Mouse (Mus musculus) heart, postnatal 0 days (tissue): ENCODE data around the gene Casp7. TPM values are rescaled to one million over a fixed set of nuclear protein-coding genes. Genes with fewer than 3 reads are reported as not detected.
A peak's percentile ranks its signal among the peaks of the same experiment; 100 is the strongest.

ENCODE experiments used
- ATAC-seq: fragments of 200-750 bp; cut with Nextera tagmentation; 2 replicates; pipeline ENCODE4 v1.8.0; 2017; ENCODE audit warnings: low read depth, moderate number of reproducible peaks, moderate library complexity; ENCODE audit not compliant: insufficient read depth
- DNase-seq: peaks from one replicate; pipeline ENCODE4 v3.0.0-alpha.2; 2016; ENCODE audit warnings: low spot score
- H3K27ac ChIP-seq: fragments of 300-500 bp; sonication (generic); 2 replicates; pipeline ENCODE4 v1.5.1; 2014; ENCODE audit warnings: low read depth, mild to moderate bottlenecking
- H3K27me3 ChIP-seq: fragments of 300-500 bp; sonication (generic); 2 replicates; pipeline ENCODE4 v1.6.1; 2014; ENCODE audit warnings: low read length, mixed read lengths; ENCODE audit not compliant: control insufficient read depth, insufficient read depth
- H3K36me3 ChIP-seq: fragments of 300-500 bp; sonication (generic); replicated peaks from 2 replicates; pipeline ENCODE4 v1.6.1; 2014; ENCODE audit warnings: low read length, mixed read lengths; ENCODE audit not compliant: control insufficient read depth, insufficient read depth
- H3K4me1 ChIP-seq: fragments of 300-500 bp; sonication (generic); 2 replicates; pipeline ENCODE4 v1.6.1; 2014; ENCODE audit warnings: antibody characterized with exemption; ENCODE audit not compliant: control insufficient read depth, insufficient read depth
- H3K4me2 ChIP-seq: fragments of 300-500 bp; sonication (generic); 2 replicates; pipeline ENCODE4 v1.6.1; 2014; ENCODE audit warnings: low read depth, mild to moderate bottlenecking, low read length, moderate library complexity
- H3K4me3 ChIP-seq: fragments of 300-500 bp; sonication (generic); 2 replicates; pipeline ENCODE4 v1.5.1; 2014; ENCODE audit warnings: low read depth, low read length
- H3K9ac ChIP-seq: fragments of 300-500 bp; sonication (generic); replicated peaks from 2 replicates; pipeline ENCODE4 v1.6.1; 2014; ENCODE audit warnings: low read depth, low read length, mixed read lengths
- H3K9me3 ChIP-seq: fragments of 300-500 bp; sonication (generic); replicated peaks from 2 replicates; pipeline ENCODE4 v1.6.1; 2016; ENCODE audit warnings: low read length; ENCODE audit not compliant: control insufficient read depth
- CTCF ChIP-seq: IDR thresholded peaks from 2 replicates; pipeline ENCODE4 v1.5.1; 2016; ENCODE audit warnings: antibody characterized with exemption, control low read depth, low read depth
- EP300 ChIP-seq: IDR thresholded peaks from 2 replicates; pipeline ENCODE4 v1.6.1; 2016; ENCODE audit warnings: antibody characterized with exemption, low read depth
- WGBS: fragments of 180-500 bp; shearing (Covaris S2); extraction: QIAGEN DNeasy Blood & Tissue Kit; methylation state at CpG from one replicate; pipeline ENCODE4 v1.1.7; 2014; 5-methylcytosine and 5-hydroxymethylcytosine counted together
- polyA plus RNA-seq: library from polyadenylated mRNA; unstranded; fragments of >200 nt; fragmentation: Nextera tagmentation; extraction: Ambion mirVana; gene quantifications from 2 replicates; pipeline ENCODE4 v1.2.1, GENCODE M21; 2015
- total RNA-seq: library from RNA; depleted of rRNA; stranded (reverse); fragments of >200 nt; gene quantifications from 2 replicates; pipeline ENCODE4 v1.2.3, GENCODE M21; 2014; ENCODE audit warnings: low replicate concordance

Gene Casp7
- total and polyA plus RNA-seq, 2 experiments from 2014 or later = 27.0 to 33.2 TPM

- Histone ChIP-seq H3K4me2 (peak overlapping the region; percentile 63), H3K36me3 (peaks cover 25% of the 10 kb centered on the region), H3K27me3 (no peaks in the 10 kb centered on the region), H3K9ac (peak overlapping the region; percentile 80), H3K4me1 (peaks cover 28% of the 10 kb centered on the region), H3K27ac (peak overlapping the region; percentile 98), H3K4me3 (peak overlapping the region; percentile 56), H3K9me3 (no peaks in the 10 kb centered on the region)
- WGBS = 36% methylated on average over 4 of the region's 4 CpGs
- ATAC-seq (no peak; the same call in 1 of the 2 replicates), DNase-seq (peak; percentile 41)
- TF ChIP-seq CTCF (no peak), EP300 (no peak)
These were observed 9.1 kb upstream of the Casp7 start for GRCm38 (mm10) chr19:56387726-56388302.

- Histone ChIP-seq H3K4me1 (peaks cover 28% of the 10 kb centered on the region), H3K27ac (peak overlapping the region; percentile 98), H3K9me3 (no peaks in the 10 kb centered on the region), H3K4me2 (peak overlapping the region; percentile 63), H3K9ac (peak overlapping the region; percentile 80), H3K4me3 (peak overlapping the region; percentile 56), H3K27me3 (no peaks in the 10 kb centered on the region), H3K36me3 (peaks cover 15% of the 10 kb centered on the region)
- peak; percentile 27; the same call in 1 of the 2 replicates for ATAC-seq
- WGBS = 37% methylated on average over 11 of the region's 11 CpGs
- TF ChIP-seq CTCF = no peak
- TF ChIP-seq EP300 = no peak
- DNase-seq = peak; percentile 62
These were observed 7.8 kb upstream of the Casp7 start for GRCm38 (mm10) chr19:56389176-56389575.

- 29% methylated on average over 11 of the region's 11 CpGs for WGBS
- H3K9ac ChIP-seq = peak within 1 kb of the TSS; percentile 80
These were observed 7.0 kb upstream of the Casp7 start, which contains the start of gene Nrap for GRCm38 (mm10) chr19:56389879-56390278. Gene Nrap (minus strand): TSS chr19:56390037.

GRCm38 (mm10) chr19:56391307-56392046 lies 5.5 kb upstream of the Casp7 start:
- Histone ChIP-seq H3K27ac (0 out of 2 replicates have a peak overlapping the region, but pooled peaks have one; percentile 98), H3K9me3 (no peaks in the 10 kb centered on the region), H3K36me3 (no peaks in the 10 kb centered on the region), H3K9ac (no peak overlapping the region), H3K27me3 (no peaks in the 10 kb centered on the region), H3K4me2 (no peak overlapping the region), H3K4me3 (no peak overlapping the region), H3K4me1 (peaks cover 34% of the 10 kb centered on the region)
- 69% methylated on average over 6 of the region's 6 CpGs for WGBS
- DNase-seq = no peak
- TF ChIP-seq EP300 (no peak), CTCF (no peak)
- no peak for ATAC-seq

More at GRCm38 (mm10) chr19:56389879-56390278, 7.0 kb upstream of the Casp7 start, which contains the start of gene Nrap:
- H3K4me2 ChIP-seq = peak within 1 kb of the TSS; percentile 63
- no peaks in the 10 kb centered on the region for H3K9me3 ChIP-seq
- peak within 1 kb of the TSS; percentile 98 for H3K27ac ChIP-seq
- ATAC-seq = peak; percentile 80
- TF ChIP-seq EP300 (no peak; the same call in 1 of the 2 replicates), CTCF (no peak)
- H3K36me3 ChIP-seq = peaks cover 11% of the 10 kb centered on the region
- peak within 1 kb of the TSS; percentile 56 for H3K4me3 ChIP-seq
- DNase-seq = peak; percentile 89
- H3K27me3 ChIP-seq = no peaks in the 10 kb centered on the region
- peaks cover 28% of the 10 kb centered on the region for H3K4me1 ChIP-seq

GRCm38 (mm10) chr19:56393311-56393866 lies 3.5 kb upstream of the Casp7 start:
- H3K36me3 ChIP-seq = no peaks in the 10 kb centered on the region
- peaks cover 36% of the 10 kb centered on the region for H3K4me1 ChIP-seq
- DNase-seq (no peak), ATAC-seq (no peak)
- 79% methylated on average over 9 of the region's 9 CpGs for WGBS
- no peak overlapping the region for H3K9ac ChIP-seq
- no peak overlapping the region for H3K4me2 ChIP-seq
- no peaks in the 10 kb centered on the region for H3K27me3 ChIP-seq
- H3K4me3 ChIP-seq = no peak overlapping the region
- TF ChIP-seq EP300 (no peak), CTCF (no peak)
- H3K9me3 ChIP-seq = no peaks in the 10 kb centered on the region
- no peak overlapping the region for H3K27ac ChIP-seq
